Mouse (Mus musculus): ENCODE measurements around the gene Alkbh5.
A peak's percentile ranks its signal among the peaks of the same experiment; 100 is the strongest.
"Not testable (repeated sequence)": the region's sequence is repeated elsewhere in the genome, so short reads cannot be mapped to it uniquely, and the experiment has no call there.

The Alkbh5 gene

DNA sequence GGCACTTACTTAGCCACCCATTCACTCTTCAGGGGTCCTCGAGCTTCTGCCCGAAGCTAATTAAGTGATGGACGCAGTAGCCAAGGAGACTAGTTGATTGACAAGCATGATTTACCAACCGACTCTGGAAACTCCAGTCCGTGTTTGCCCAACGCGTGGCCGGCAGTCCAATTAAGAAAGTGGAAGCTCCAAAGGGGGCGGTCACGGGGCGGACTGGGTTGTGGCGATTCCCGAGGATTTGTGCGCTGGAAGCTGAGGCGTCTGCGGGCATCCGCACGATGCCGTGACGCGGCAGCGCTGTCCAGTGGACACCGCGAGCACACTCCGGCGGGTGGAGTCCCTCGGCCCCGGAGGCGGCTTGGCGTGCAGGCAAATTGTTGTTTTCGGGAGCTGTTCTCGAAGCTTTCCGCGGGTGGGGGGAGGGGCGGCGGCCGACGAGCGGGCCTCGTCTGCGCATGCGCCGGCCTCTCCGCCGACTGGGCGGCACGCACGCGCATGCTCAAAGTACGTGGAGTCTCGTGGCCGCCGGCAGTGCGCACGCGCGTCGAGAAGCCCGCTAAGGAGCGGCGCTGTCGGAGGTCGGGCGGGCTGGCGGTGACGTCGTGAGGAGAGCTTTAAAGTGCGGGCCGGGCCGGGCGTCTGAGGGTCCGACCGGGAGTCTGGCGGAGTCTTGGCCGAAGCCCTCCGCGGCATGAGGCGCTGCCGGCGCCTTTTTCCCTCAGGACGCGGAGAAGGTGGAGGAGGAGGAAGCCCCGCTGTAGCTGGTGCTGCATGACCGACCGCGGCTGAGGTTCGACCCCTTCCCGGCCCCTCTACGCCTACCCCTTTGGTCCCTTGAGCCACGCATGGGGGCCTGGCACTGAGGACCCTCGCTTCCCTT is 1.5 kb downstream of the Alkbh5 start:
- peaks cover 4% of the 10 kb centered on the region; the same call in 1 of the 2 replicates for H3K36me3 ChIP-seq (ENCODE audit: control insufficient read depth, insufficient read depth, low read length, poor library complexity, severe bottlenecking)
- peak; percentile 98 for DNase-seq (ENCODE audit: low read depth, low spot score)
- no peaks in the 10 kb centered on the region for H3K27me3 ChIP-seq (ENCODE audit: control insufficient read depth, insufficient read depth, low read length, poor library complexity, severe bottlenecking)

DNA sequence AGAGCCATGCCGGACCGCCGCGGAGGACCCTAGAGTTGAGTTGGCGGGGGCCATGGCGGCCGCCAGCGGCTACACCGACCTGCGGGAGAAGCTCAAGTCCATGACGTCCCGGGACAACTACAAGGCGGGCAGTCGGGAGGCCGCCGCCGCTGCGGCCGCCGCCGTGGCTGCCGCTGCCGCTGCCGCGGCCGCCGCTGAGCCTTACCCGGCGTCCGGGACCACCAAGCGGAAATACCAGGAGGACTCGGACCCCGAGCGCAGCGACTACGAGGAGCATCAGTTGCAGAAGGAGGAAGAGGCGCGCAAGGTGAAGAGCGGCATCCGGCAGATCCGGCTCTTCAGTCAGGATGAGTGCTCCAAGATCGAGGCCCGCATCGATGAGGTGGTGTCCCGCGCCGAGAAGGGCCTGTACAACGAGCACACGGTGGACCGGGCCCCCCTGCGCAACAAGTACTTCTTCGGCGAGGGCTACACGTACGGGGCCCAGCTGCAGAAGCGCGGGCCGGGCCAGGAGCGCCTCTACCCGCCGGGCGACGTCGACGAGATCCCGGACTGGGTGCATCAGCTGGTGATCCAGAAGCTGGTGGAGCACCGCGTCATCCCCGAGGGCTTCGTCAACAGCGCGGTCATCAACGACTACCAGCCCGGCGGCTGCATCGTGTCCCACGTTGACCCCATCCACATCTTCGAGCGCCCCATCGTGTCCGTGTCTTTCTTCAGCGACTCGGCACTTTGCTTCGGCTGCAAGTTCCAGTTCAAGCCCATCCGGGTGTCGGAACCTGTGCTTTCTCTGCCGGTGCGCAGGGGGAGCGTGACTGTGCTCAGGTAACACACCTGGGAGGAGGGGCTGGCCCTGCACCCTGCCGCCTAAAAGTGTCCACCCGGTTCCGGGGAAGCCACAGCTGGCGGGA is 2.4 kb downstream of the Alkbh5 start:
- Histone ChIP-seq H3K36me3 (ENCODE audit: control insufficient read depth, insufficient read depth, low read length, poor library complexity, severe bottlenecking) (peaks cover 6% of the 10 kb centered on the region; the same call in 1 of the 2 replicates), H3K27me3 (ENCODE audit: control insufficient read depth, insufficient read depth, low read length, poor library complexity, severe bottlenecking) (no peaks in the 10 kb centered on the region)
- DNase-seq (ENCODE audit: low read depth, low spot score), result peak; percentile 52

DNA sequence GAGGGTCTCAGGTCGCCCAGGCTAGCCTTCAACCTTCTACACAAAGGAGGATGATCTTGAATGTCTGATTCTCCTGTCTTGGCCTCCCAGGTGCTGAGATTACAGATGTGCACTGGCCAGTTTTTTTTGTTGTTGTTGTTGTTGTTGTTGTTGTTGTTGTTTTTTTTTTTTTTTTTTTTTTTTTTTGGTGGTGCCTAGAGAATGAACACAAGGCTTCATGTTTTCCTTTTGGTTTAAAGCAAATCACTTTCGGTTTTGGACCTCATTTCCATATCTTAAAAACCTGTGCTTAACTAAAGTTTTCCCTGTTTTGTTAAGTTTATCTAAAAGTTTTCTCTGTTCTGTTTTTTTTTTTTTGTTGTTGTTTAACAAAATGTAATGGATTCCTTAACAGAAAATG is 3.4 kb downstream of the Alkbh5 start:
- DNase-seq (ENCODE audit: low read depth, low spot score), result no peak
- H3K36me3 ChIP-seq (ENCODE audit: control insufficient read depth, insufficient read depth, low read length, poor library complexity, severe bottlenecking), result peaks cover 6% of the 10 kb centered on the region; the same call in 1 of the 2 replicates
- no peaks in the 10 kb centered on the region for H3K27me3 ChIP-seq (ENCODE audit: control insufficient read depth, insufficient read depth, low read length, poor library complexity, severe bottlenecking)

DNA sequence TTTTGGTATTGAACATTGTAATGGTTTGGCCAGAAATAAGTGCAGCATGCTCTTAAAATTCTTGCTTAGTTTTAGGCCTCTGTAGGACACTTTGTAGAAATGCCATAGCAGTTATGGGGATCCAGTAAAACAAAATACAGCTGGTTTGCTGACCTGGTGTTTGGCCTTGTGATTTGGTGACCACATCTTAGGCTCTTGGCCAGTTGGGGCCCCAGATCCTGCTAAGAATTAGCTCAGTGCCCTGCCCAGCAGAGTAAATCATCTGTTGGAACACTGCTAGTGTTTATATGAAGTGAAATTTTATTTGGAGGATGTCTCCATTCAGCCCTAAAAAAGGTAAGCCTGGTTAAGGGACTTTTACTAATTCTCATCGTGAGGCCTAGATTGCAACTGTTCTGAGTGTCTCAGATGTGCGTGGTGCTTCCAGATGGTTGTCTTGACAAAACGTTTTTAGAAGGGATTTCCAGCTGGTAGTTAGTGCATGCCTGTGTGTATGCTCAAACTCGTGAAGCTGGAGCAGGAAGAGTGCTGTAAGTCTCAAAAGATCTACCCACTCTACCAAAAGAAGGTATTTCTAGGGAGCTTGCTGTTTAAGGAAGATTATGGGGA is 3.9 kb downstream of the Alkbh5 start:
- DNase-seq (ENCODE audit: low read depth, low spot score), result no peak
- H3K36me3 ChIP-seq (ENCODE audit: control insufficient read depth, insufficient read depth, low read length, poor library complexity, severe bottlenecking), result peaks cover 6% of the 10 kb centered on the region; the same call in 1 of the 2 replicates
- no peaks in the 10 kb centered on the region for H3K27me3 ChIP-seq (ENCODE audit: control insufficient read depth, insufficient read depth, low read length, poor library complexity, severe bottlenecking)

DNA sequence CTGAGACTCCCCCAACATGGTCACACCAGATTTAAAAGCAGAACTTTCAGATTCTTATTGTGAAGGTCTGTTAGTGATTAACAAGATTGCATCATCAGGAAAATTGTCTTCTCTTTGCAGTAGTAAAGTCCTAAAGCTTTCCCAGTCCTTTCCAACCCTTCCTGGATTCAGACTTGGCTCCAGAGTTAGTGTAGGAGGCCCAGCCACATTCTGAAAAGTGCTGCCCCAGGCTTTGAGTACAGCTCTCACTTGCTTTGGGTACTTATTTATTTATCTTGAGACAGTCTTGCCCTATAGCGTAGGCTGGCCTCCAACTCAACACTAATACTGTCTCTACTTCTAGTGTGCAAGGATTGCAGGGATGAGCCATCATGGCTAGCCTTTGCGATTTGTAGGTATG is 4.6 kb downstream of the Alkbh5 start:
- DNase-seq (ENCODE audit: low read depth, low spot score), result no peak
- Histone ChIP-seq H3K36me3 (ENCODE audit: control insufficient read depth, insufficient read depth, low read length, poor library complexity, severe bottlenecking) (peaks cover 6% of the 10 kb centered on the region; the same call in 1 of the 2 replicates), H3K27me3 (ENCODE audit: control insufficient read depth, insufficient read depth, low read length, poor library complexity, severe bottlenecking) (no peaks in the 10 kb centered on the region)

DNA sequence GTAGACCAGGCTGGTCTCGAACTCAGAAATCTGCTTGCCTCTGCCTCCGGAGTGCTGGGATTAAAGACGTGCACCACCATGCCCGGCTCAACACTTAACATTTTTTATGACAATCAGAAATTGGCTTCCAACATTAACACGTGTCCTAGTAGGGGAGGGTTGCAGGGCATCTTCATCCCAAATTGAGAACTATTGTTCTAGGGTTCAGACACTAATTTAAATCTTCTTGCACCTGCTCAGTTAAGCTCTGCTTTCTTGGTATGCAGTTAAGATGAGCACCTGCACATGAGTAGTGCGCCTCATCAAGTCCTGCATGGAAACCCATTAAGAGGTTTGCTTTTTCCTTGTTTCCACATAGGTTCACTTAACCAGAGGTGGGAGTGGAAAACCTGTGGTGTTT is 5.7 kb downstream of the Alkbh5 start:
- no peaks in the 10 kb centered on the region for H3K27me3 ChIP-seq (ENCODE audit: control insufficient read depth, insufficient read depth, low read length, poor library complexity, severe bottlenecking)
- DNase-seq (ENCODE audit: low read depth, low spot score), result no peak
- H3K36me3 ChIP-seq (ENCODE audit: control insufficient read depth, insufficient read depth, low read length, poor library complexity, severe bottlenecking), result peaks cover 6% of the 10 kb centered on the region; the same call in 1 of the 2 replicates

DNA sequence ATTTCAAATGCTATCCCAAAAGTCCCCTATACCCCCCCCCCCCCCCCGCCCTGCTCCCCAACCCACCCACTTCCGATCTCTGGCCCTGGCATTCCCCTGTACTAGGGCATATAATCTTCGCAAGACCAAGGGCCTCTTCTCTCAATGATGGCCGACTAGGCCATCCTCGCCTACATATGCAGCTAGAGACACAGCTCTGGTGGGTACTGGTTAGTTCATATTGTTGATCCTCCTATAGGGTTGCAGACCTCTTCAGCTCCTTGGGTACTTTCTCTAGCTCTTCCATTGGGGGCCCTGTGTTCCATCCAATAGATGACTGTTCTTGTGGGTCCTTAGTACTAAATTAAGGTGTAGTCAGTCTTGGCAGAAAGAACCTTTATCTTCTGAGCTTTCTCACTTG is 7.0 kb downstream of the Alkbh5 start:
- not testable (repeated sequence) for DNase-seq (ENCODE audit: low read depth, low spot score); H3K27me3 ChIP-seq (ENCODE audit: control insufficient read depth, insufficient read depth, low read length, poor library complexity, severe bottlenecking)
- H3K36me3 ChIP-seq (ENCODE audit: control insufficient read depth, insufficient read depth, low read length, poor library complexity, severe bottlenecking), result peaks cover 11% of the 10 kb centered on the region; the same call in 1 of the 2 replicates

DNA sequence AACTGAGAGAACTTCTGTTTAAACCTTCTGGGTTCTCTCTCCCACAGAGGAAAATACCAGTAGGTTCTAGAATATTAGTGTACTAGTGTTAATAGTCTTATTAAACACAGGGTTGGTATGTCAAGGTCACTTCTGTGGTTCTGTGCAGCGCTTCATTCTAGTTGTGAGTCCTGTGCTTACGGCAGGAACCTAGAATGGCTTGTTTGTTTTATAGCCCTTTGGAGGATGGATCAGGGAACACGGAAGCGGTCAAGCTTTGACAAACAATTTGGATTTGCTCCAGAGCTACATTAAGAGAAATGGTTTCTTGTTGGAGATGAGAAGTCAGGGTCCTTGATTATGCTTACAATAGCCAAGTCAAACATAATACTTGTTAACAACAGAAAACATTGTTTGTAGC is 9.3 kb downstream of the Alkbh5 start:
- H3K27me3 ChIP-seq (ENCODE audit: control insufficient read depth, insufficient read depth, low read length, poor library complexity, severe bottlenecking), result no peaks in the 10 kb centered on the region
- DNase-seq (ENCODE audit: low read depth, low spot score), result no peak

DNA sequence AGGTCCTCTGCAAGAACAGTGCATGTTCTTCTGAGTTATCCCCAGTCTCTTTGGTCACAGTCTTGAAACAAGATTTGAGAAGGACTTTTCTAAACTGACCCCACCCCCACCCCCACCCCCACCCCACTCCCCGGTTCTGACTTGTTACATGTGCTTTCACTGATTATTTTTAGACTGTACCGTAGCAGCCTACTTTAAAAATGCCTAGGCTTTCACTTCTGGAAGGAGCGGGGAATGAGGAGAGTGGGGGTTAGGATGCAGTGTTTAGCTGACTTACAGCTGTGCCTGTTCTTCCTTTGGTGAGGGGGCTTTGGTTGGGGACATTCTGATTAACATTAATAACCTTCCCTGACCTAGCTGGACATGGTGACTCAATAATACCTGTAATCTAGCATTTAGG is 11.9 kb downstream of the Alkbh5 start:
- DNase-seq (ENCODE audit: low read depth, low spot score), result no peak
- Histone ChIP-seq H3K36me3 (ENCODE audit: control insufficient read depth, insufficient read depth, low read length, poor library complexity, severe bottlenecking) (peaks cover 20% of the 10 kb centered on the region), H3K27me3 (ENCODE audit: control insufficient read depth, insufficient read depth, low read length, poor library complexity, severe bottlenecking) (no peaks in the 10 kb centered on the region)

More for the DNA sequence above, 9.3 kb downstream of the Alkbh5 start:
- H3K36me3 ChIP-seq (ENCODE audit: control insufficient read depth, insufficient read depth, low read length, poor library complexity, severe bottlenecking), result peaks cover 20% of the 10 kb centered on the region; the same call in 1 of the 2 replicates

DNA sequence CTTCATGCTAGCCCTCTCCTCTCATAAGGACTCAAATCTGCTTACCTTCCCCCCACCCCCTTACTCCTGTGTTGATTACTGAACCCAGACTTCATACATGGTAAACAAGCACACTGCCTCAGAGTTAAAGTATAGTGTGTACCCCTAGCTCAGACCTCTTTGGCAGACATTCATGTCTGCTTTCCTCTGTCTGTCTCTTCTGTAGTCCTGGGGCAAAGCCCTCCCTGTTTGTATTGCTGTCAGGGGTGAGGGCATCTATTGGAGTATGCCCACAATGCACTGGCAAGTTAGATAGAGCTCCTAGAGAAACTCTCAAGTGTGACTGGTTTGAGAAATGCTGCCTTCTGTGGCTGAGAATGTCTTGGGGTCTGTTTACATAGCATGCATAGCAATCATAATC is 16.9 kb downstream of the Alkbh5 start:
- H3K27me3 ChIP-seq (ENCODE audit: control insufficient read depth, insufficient read depth, low read length, poor library complexity, severe bottlenecking), result no peaks in the 10 kb centered on the region
- no peak for DNase-seq (ENCODE audit: low read depth, low spot score)

DNA sequence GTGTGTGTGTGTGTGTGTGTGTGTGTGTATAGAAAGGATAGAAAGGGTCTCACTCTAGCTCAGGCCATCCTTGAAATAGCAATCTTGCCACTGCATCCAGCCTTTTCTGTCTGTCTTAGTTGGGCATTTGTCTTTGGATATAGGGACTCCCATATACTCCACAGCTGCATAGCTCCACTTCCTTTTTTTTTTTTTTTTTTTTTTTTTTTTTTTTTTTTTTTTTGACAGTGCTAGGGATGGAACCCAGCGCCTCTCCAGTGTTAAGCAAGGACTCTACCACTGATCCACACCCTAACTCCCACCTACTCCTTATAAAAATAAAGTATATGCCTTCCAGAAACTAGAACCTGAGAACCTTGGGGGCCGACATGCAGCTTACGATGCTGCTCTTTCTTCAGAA is 21.5 kb downstream of the Alkbh5 start:
- H3K27me3 ChIP-seq (ENCODE audit: control insufficient read depth, insufficient read depth, low read length, poor library complexity, severe bottlenecking), result no peaks in the 10 kb centered on the region
- H3K36me3 ChIP-seq (ENCODE audit: control insufficient read depth, insufficient read depth, low read length, poor library complexity, severe bottlenecking), result peaks cover 10% of the 10 kb centered on the region
- no peak for DNase-seq (ENCODE audit: low read depth, low spot score)

More for the DNA sequence above, 16.9 kb downstream of the Alkbh5 start:
- peaks cover 22% of the 10 kb centered on the region for H3K36me3 ChIP-seq (ENCODE audit: control insufficient read depth, insufficient read depth, low read length, poor library complexity, severe bottlenecking)

DNA sequence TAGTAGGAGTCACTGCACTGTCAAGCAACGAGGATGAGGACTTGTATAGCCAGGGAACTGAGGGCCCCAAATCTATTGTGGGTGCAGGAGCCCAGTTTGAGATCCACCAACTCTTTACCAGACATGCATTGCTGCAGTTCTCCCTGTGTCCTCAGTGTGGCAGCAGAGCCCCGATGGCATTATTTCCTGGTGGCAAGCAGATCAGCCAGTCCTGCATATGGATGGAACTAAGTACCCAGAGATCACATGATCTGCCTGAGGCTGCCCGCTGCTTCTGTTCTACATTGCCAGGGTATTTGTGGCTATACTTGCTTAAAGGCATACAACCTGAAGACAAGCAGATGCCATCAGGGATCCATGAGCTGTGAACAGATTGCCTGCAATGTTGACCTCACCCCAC is 23.2 kb downstream of the Alkbh5 start:
- DNase-seq (ENCODE audit: low read depth, low spot score), result peak; percentile 69
- peaks cover 5% of the 10 kb centered on the region for H3K36me3 ChIP-seq (ENCODE audit: control insufficient read depth, insufficient read depth, low read length, poor library complexity, severe bottlenecking)
- H3K27me3 ChIP-seq (ENCODE audit: control insufficient read depth, insufficient read depth, low read length, poor library complexity, severe bottlenecking), result no peaks in the 10 kb centered on the region

DNA sequence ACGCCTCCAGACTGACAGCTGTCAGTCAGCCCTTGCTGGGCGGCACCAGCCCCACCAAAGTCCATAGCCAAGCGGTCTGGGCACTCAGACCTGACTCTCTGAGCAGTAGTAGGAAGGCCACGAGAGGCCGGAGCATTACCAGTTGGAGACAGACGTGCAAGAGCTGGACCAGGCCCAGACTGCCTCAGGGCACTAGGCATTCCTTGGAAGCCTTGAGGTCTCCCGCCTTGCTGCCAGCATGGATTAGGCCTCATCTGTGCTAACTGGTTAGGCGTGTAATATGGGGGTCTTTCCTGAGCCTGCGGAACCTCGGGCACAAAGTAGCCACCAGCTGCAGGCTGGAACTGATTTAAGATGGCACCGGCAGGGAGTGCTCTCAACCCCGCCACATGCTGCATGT is 37.8 kb downstream of the Alkbh5 start:
- H3K27me3 ChIP-seq (ENCODE audit: control insufficient read depth, insufficient read depth, low read length, poor library complexity, severe bottlenecking); H3K36me3 ChIP-seq (ENCODE audit: control insufficient read depth, insufficient read depth, low read length, poor library complexity, severe bottlenecking); DNase-seq (ENCODE audit: low read depth, low spot score): not testable (repeated sequence)

All from splenic B cell, adult 2 months (primary cell).